Mouse (Mus musculus) stomach, postnatal 0 days (tissue): Measurements from ENCODE around the gene Srd5a3. TPM values are rescaled to one million over a fixed set of nuclear protein-coding genes. Genes with fewer than 3 reads are reported as not detected.

Experiments used
- ATAC-seq: fragments of 200-750 bp; cut with Nextera tagmentation; 2 replicates; pipeline ENCODE4 v1.8.0; 2017; ENCODE audit not compliant: low FRiP score, low TSS enrichment
- DNase-seq: peaks from one replicate; pipeline ENCODE4 v3.0.0-alpha.2; 2016; ENCODE audit warnings: low spot score
- H3K27ac ChIP-seq: fragments of 300-500 bp; sonication (generic); replicated peaks from 2 replicates; pipeline ENCODE4 v1.5.1; 2014; ENCODE audit warnings: mild to moderate bottlenecking, control low read depth
- H3K27me3 ChIP-seq: fragments of 300-500 bp; sonication (generic); 2 replicates; pipeline ENCODE4 v1.6.1; 2014; ENCODE audit warnings: low read length; ENCODE audit not compliant: control insufficient read depth, insufficient read depth
- H3K36me3 ChIP-seq: fragments of 300-500 bp; sonication (generic); 2 replicates; pipeline ENCODE4 v1.6.1; 2014; ENCODE audit warnings: low read length, mixed read lengths; ENCODE audit not compliant: control insufficient read depth, insufficient read depth
- H3K4me1 ChIP-seq: fragments of 300-500 bp; sonication (generic); replicated peaks from 2 replicates; pipeline ENCODE4 v1.6.1; 2014; ENCODE audit warnings: antibody characterized with exemption; ENCODE audit not compliant: control insufficient read depth, insufficient read depth
- H3K4me2 ChIP-seq: fragments of 300-500 bp; sonication (generic); replicated peaks from 2 replicates; pipeline ENCODE4 v1.6.1; 2014; ENCODE audit warnings: low read depth, mild to moderate bottlenecking, control low read depth, moderate library complexity
- H3K4me3 ChIP-seq: fragments of 300-500 bp; sonication (generic); 2 replicates; pipeline ENCODE4 v1.5.1; 2014; ENCODE audit warnings: low read depth, low read length, control low read depth
- H3K9ac ChIP-seq: fragments of 300-500 bp; sonication (generic); 2 replicates; pipeline ENCODE4 v1.6.1; 2014; ENCODE audit warnings: mild to moderate bottlenecking, low read length, control low read depth, mixed read lengths
- H3K9me3 ChIP-seq: fragments of 300-500 bp; sonication (generic); 2 replicates; pipeline ENCODE4 v1.6.1; 2016; ENCODE audit warnings: low read length; ENCODE audit not compliant: control insufficient read depth
- CTCF ChIP-seq: IDR thresholded peaks from 2 replicates; pipeline ENCODE4 v1.5.1; 2016; ENCODE audit warnings: antibody characterized with exemption, low read depth, mild to moderate bottlenecking, moderate library complexity
- EP300 ChIP-seq: optimal IDR thresholded peaks from 2 replicates; pipeline ENCODE3; 2016; ENCODE audit warnings: antibody characterized with exemption
- WGBS: fragments of 180-500 bp; shearing (Covaris S2); extraction: QIAGEN DNeasy Blood & Tissue Kit; methylation state at CpG from one replicate; pipeline ENCODE4 v1.1.7; 2014; 5-methylcytosine and 5-hydroxymethylcytosine counted together
- polyA plus RNA-seq: library from polyadenylated mRNA; unstranded; fragments of >200 nt; fragmentation: Nextera tagmentation; extraction: Ambion mirVana; gene quantifications from 2 replicates; pipeline ENCODE4 v1.2.1, GENCODE M21; 2015

Srd5a3 gene
- polyA plus RNA-seq, 1 experiment from 2014 or later: 28.4 TPM

- WGBS: 73% methylated on average over 3 of the region's 3 CpGs
- H3K4me1 ChIP-seq: no peaks in the 10 kb centered on the region
- no peak for DNase-seq
- H3K27me3 ChIP-seq: no peaks in the 10 kb centered on the region
- TF ChIP-seq EP300 (no peak), CTCF (no peak)
- H3K36me3 ChIP-seq: peaks cover 23% of the 10 kb centered on the region
- no peaks in the 10 kb centered on the region for H3K9me3 ChIP-seq
- H3K27ac ChIP-seq: no peak overlapping the region
- no peak overlapping the region for H3K4me3 ChIP-seq
- no peak overlapping the region for H3K4me2 ChIP-seq
- H3K9ac ChIP-seq: no peak overlapping the region
- no peak for ATAC-seq
Observed at GRCm38 (mm10) chr5:76203171-76203570, 63.1 kb downstream of the Srd5a3 start.

Other genes with a start within 250 kb of the Srd5a3 start
- 6.1 and 6.5 TPM in 2 replicates for gene Kdr, start 161.8 kb upstream of the Srd5a3 start, polyA plus RNA-seq
- gene Tmem165, start 43.6 kb downstream of the Srd5a3 start, polyA plus RNA-seq: 72.3 and 74.3 TPM in 2 replicates
- gene Clock, start 164.5 kb downstream of the Srd5a3 start, polyA plus RNA-seq: 6.6 and 6.7 TPM in 2 replicates
- gene Pdcl2, start 190.9 kb downstream of the Srd5a3 start, polyA plus RNA-seq: not detected in 2 replicates
- 8.1 and 10.1 TPM in 2 replicates for gene Nmu, start 223.5 kb downstream of the Srd5a3 start, polyA plus RNA-seq